Mouse (Mus musculus) fat pad, adult 2 months (tissue): ENCODE data around the gene Gstm4.

Experiments
- DNase-seq: peaks from one replicate; pipeline ENCODE4 v3.0.0-alpha.2; 2011; ENCODE audit warnings: low read depth, low spot score; ENCODE audit errors: extremely low read depth

Gene Gstm4

GRCm38 (mm10) chr3:108044394-108045140, at the start of gene Gstm4:
Gene Gstm4, minus strand, starts transcription at chr3:108044894.
- DNase-seq: peak; percentile 16

- DNase-seq: no peak
Measured at GRCm38 (mm10) chr3:108094146-108094545, 49.5 kb upstream of the Gstm4 start.

- DNase-seq: no peak
Measured at GRCm38 (mm10) chr3:108093306-108093705, 48.6 kb upstream of the Gstm4 start.

GRCm38 (mm10) chr3:108092536-108093115, 47.9 kb upstream of the Gstm4 start, which contains the start of gene Gnat2:
Gene Gnat2, plus strand, starts transcription at chr3:108092789.
- no peak for DNase-seq

GRCm38 (mm10) chr3:108092030-108092429, 47.3 kb upstream of the Gstm4 start:
- no peak for DNase-seq

- no peak for DNase-seq
Measured at GRCm38 (mm10) chr3:108090561-108090960, 45.9 kb upstream of the Gstm4 start.

- no peak for DNase-seq
Measured at GRCm38 (mm10) chr3:108089916-108090315, 45.2 kb upstream of the Gstm4 start.

GRCm38 (mm10) chr3:108088842-108089380, 44.2 kb upstream of the Gstm4 start:
- no peak for DNase-seq

- DNase-seq: no peak
Measured at GRCm38 (mm10) chr3:108087329-108087728, 42.6 kb upstream of the Gstm4 start.

GRCm38 (mm10) chr3:108086470-108086979, 41.8 kb upstream of the Gstm4 start, which contains the start of gene Ampd2:
Gene Ampd2, minus strand, starts transcription at chr3:108086651.
- DNase-seq: peak; percentile 61

GRCm38 (mm10) chr3:108085721-108086469, 41.2 kb upstream of the Gstm4 start:
- no peak for DNase-seq

- no peak for DNase-seq
Measured at GRCm38 (mm10) chr3:108085281-108085720, 40.6 kb upstream of the Gstm4 start.

GRCm38 (mm10) chr3:108084767-108085270, 40.1 kb upstream of the Gstm4 start:
- DNase-seq: no peak

GRCm38 (mm10) chr3:108083904-108084407, 39.3 kb upstream of the Gstm4 start:
- DNase-seq: no peak

- DNase-seq: no peak
Measured at GRCm38 (mm10) chr3:108083161-108083560, 38.5 kb upstream of the Gstm4 start.

GRCm38 (mm10) chr3:108082251-108082875, 37.7 kb upstream of the Gstm4 start:
- no peak for DNase-seq

- no peak for DNase-seq
Measured at GRCm38 (mm10) chr3:108081681-108082080, 37.0 kb upstream of the Gstm4 start.

- DNase-seq: no peak
Measured at GRCm38 (mm10) chr3:108076836-108077235, 32.1 kb upstream of the Gstm4 start.

GRCm38 (mm10) chr3:108072983-108073569, 28.4 kb upstream of the Gstm4 start:
- DNase-seq: no peak
